Mouse (Mus musculus) gastrocnemius, postnatal 10 days (tissue): ENCODE results near the gene Fat3. TPM values are rescaled to one million over a fixed set of nuclear protein-coding genes. Genes with fewer than 3 reads are reported as not detected.

Source experiments
- DNase-seq: peaks from one replicate; pipeline ENCODE4 v3.0.0; 2021; ENCODE audit warnings: mixed read lengths
- total RNA-seq, 2 experiments: library from RNA; stranded (reverse); gene quantifications; 2 replicates each; pipeline ENCODE4 v1.2.3; 2021

The Fat3 gene
- total RNA-seq, 2 experiments from 2014 or later, result 2.5 to 4.5 TPM

DNA sequence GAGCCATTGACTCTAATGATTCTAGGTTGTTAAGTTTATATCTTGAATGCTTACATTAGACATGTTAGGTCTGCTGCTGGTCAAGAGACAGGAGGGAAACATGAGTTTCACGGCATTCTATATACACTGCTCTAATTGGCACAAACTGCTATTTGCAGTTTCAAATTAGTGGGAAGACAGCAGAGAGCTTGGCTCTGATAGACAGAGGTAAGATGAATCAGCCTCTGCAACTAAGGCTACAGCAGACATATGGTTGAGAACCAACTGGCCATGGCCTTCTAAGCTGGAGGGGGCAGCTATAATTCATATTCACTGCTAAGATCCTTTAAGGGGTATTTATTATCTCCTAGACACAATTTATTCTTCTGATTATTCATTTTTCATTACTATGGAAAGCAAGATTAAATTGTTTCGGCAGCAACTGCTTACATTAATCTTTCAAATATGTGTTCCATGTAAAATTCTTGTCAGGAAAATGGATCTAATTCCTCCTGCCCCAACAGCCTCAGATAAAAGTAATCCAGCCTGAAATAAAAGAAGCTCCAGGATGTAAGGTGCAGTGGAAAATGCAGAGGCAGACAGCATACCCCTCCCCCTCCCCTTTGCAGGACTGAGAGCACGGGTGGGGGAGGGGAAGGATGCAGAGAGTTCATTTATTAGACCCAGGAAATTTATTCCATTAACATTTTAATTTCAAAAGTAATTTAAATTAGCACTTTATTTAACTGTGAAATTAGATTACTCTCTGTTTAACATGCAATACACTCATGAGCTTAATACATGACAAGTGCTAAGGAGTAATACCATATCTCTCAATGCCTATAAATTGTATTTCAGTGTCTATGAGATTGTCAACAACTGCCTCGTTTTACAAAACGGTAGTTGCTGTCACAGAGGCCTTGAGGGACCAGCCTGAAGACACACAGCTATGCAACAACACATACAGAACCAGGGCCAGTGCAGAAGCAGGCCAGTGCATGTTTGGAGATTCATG lies 189.9 kb downstream of the Fat3 start:
- no peak for DNase-seq

DNA sequence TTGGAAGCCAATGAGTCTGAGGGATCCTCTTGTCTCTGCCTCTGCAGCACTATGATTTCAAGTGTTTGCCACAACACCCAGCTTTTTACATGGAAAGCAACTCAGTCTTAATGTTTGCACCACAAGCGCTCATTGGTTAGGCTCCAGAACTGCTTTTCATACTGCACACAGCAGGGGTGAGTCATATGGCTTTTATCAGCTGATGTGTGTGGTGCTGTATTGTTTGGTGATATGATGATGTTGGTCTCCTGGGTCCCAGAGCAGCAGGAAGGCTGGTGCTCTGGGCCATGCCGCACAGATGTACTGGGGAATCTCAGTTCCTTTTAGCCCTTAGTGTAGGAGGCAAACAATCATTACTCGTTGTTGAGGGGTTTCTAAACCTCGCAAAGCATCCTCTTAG lies 190.8 kb downstream of the Fat3 start:
- DNase-seq, result no peak

DNA sequence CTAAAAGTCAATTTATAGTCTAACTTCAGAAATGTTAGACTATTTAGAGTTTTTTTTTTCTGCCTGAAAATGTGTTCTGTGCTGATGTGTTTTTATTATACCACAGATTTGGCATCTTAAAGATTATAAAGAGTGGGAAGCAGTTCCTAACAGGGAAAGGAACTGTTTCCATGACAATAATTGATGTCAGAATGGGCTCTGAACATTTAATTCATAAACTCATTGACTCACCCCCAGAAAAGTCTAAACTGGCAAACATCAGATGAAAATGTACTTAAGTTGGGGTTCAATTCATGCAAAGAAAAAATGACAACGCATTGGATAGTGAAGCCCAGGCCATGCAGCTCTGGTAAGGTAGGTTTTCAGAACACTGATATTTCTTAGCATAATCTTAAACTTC lies 193.3 kb downstream of the Fat3 start:
- no peak for DNase-seq

DNA sequence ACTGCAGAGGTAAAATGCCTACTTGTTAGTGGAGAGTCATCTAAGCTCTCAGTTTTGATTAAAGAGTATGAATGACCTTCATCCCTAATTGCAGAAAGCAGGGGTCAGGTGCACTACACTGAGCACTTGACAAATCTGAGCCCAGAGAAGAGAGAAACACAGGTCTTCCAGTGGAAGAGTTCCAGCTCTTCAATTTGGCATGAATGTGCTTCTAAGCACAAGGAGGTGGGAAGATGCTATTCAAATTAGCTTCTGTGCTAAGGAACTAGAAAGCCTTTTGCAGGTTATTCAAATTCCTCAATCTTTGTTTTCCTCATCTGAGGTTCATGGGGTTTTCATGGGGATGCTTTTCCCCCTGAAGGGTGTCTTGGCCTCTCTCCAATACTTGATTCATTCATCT lies 194.9 kb downstream of the Fat3 start:
- DNase-seq, result no peak

DNA sequence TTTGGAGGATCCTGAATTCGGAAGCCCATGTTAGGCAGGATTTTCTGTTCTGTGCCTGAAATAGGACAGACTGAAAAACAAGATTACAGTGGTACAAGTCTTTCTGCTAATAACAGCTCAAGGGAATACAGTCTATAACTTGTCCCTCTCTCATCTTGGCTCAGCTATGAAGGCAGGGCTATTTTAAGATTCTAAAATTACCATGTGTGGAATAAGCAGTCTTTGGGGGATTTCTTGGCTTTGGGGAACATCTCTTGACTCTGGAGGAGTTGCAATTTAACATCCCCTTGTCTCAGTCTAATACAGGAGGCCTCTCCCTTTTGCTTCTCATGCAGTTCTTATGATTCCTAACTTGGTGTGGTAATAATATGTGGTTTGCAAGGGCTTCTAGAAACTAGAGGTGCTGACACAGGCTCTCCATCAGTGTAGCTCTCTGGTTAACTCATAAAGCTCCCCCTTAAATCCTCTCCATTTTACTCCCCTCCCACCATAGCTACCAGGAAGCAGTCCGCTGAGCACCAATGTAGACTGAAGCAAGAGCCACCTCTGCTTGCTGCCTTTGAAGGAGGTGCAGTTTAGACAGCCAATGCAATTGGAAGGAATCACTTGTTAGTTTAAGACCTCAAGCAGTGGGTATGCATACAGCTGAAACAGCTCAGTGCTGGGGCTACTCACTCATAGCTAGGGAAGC lies 195.5 kb downstream of the Fat3 start:
- no peak for DNase-seq

DNA sequence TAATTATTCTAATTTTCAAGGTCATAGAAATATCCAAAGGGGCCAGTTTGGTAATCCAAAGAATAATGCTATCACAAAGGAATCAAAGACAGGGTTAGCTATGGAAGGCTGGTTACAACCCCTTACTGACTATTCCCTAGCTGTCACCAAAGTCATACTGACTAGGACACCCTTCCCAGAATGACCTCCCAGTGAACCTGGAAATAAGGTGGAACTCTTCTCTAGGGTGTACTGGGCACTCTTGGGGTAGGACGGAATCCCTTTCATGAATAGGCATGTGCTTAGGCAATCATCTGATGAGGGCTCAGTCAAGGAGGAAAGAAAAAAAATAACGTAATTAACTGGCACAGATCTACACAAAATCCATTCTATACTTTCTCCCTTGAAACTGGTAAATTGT lies 196.1 kb downstream of the Fat3 start:
- no peak for DNase-seq

DNA sequence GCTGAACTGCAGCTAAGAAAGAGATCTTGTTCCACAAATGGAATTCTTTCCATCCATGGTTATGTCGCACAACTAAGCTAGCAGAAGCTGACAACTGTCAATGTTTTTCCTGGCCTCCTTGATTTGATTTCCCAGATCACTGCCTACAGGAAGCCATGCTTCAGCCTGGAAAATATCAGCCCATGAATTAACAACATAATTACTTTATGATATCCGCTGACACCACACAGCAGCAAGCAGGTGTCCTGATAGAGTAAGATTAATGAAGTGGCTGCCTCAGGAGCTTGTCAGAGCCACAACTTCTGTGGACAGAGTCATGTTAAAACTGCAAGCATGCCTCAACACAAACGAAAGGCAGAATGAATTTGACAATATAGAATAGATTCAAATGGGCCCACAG lies 198.6 kb downstream of the Fat3 start:
- no peak for DNase-seq

DNA sequence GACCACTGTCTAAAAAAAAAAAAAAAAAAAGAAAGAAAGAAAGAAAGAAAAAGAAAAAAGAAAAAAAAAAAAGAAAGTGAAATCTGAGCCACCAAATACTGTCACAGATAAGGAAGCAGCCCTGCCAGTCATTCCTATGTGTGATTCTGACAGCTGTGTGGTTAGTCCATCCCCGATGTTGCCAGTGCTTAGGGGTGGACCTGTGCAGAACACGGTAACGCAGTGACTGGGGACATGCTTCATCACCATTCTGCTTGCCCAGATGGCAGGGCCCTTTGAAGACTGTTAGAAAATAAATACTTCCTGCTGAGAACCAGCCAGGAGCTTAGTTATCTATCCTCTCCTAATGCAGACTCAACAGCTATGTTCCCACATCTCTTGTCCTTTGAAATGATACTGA lies 203.2 kb downstream of the Fat3 start:
- DNase-seq, result no peak

DNA sequence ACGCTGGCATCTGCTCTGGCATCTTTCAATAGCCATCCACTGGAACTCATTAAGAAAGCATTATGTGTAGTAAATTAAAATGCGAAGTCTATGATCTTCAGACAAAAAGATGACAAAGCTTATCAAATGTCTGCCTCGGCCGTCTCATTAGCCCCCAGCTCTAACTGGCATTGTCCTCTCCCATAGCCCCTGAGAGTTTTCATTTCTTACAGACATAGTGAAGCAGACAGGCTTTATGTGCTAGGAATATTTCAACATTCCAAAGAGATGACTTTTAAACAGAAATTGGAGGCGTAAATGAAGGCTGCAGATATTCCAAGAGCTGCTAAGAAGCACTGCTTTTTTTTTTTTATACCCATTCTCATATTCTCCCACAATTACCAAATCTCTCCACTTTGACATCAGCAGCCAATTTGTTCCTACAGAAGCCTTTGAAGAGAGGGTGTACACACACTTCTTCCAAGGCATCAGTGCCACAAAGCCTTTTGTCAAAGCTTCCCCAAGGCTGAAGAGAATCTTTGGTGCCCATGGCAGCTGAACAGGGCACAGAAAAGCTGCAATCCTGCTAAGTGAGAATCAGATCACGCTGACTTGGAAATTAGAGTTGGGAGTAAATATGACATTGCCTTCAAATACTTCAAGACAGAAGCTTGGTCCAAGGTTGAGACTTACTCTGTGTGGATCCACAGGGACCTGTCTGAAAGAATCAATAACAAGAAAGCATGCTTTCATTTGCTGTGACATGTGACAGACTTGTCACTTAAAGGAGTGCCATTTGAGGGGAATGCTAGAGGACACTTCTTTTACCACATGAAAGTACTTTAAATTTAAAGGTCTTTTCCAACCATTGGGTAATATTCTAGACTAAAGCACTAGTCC lies 206.9 kb downstream of the Fat3 start:
- no peak for DNase-seq

DNA sequence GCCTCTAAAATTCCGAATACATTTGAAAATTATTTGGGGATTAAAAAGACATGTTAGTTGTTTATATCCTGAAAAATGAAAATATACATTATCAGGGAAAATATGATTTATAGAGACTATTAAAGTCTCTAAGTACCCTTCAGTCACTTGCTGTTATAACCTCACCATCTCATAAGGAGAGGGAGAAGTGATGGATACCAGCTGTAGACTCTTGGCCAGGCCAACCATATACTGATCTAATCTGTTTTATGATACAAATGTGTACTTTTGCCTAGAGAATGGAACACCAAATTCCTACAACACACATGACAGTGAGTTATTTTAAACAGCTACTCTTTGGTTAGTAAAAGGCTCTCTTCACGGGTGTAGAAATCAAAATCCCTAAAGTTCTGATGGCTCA lies 208.6 kb downstream of the Fat3 start:
- no peak for DNase-seq

DNA sequence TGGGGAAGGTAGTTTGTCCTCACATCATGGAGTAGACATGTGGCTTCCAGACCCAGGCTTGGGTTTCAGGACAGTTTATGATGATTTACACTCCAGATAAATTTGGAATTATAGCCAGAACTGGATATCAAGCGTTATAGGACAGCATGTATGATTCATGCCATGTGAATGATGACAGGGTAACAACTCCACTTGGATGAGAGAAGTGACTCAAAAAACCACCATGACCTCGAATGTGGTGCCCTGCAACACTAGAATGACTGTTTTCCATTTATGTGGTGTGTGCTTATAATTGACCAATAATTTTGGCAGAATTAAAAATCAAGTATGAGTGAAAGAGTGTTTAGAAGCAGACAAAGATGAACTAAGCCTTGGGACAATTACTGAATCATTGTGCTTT lies 210.2 kb downstream of the Fat3 start:
- no peak for DNase-seq

DNA sequence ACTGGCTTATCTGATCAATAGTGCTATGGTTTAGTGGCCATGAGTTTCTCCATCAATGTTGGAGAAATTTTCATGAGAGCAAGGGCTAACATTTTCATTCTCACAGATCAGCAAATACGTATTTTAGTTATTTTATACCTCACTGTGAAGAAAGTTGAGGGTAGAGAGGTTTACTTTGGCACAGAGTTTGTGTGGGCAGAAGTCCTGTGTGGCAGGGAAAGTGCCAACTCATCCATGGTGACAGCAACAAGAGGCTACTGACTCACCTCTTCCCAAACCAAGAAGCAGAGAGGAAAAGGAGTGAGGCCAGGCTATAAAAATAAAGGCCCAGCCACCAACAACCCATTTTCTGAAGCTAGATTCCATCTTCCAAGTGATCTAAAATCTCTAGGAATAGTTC lies 218.1 kb downstream of the Fat3 start:
- DNase-seq, result no peak

DNA sequence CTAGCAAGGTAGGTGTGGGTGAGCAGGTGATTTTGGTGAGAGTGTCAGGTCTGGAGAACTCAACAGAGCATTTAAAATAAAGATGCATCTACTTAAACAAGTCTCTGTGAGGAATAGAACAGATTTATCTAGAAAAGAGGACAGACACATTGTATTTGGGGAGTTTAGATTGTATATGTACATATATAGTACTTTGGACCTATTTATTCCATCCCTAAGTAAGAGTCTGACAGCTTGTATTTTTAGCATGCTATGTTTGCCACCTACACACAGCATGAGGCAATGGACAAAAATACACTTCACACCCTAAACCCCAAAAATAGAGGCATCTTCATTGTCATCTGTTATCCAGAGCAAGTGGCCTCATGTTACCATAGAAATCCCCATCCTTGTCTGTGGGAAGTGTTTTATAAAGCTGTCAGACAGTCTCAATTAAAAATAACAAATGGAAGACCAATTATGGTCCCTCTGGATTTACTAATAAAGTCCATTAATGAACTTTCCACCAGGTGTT lies 218.7 kb downstream of the Fat3 start:
- DNase-seq, result no peak

DNA sequence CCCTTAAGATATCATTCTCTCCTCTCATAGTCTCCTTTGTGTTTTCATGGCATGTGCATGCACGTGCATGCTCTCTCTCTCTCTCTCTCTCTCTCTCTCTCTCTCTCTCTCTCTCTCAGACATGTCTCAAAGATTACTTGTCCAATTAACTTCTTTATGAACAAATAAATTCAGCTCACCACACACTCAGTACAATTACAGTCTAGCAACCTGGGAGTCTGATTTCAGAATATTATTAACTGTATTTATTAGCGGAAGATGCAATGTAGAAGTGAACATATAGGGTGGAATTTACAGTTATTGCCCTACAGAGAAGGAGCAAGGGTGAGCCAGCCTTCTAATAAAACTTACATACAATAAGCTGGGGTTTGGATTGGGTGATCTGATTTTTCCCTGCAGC lies 225.5 kb downstream of the Fat3 start:
- DNase-seq, result no peak

DNA sequence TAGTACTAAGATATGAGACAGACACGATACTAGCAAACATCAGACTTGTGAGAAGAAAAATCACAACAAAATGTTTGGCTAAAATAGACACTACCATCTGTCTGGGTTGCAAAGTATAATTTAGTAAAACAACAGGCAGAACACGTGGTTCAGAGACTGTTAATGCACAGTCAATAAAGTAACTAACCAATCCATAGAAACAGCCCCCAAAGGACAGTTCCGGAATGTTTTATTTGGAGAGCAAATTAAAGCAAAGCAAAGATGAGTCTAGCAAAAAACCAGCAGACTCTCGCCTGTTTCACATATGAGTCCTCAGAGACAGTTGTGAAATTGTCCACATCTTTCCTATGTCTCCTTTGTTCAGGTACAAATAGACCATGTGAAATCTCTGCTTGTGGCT lies 227.0 kb downstream of the Fat3 start:
- DNase-seq, result no peak

DNA sequence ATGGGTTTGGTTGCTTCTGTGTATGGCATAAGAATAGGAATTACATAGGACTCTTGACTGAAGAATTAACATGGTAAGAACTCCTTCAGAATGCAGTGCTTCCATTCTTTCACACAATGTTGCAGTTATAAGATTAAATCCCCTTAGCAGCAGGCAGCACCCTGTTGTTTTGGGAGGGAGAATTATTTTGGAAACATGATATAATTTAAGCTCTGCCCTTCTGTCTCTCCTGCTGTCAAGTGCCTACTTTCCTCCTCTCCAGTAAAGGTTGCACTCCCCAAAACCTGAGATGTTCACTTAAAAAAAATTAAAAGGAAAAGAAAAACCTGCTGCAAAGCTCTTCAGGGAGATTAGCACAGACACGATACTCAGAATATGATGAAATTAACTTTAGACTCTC lies 228.3 kb downstream of the Fat3 start:
- DNase-seq, result no peak

DNA sequence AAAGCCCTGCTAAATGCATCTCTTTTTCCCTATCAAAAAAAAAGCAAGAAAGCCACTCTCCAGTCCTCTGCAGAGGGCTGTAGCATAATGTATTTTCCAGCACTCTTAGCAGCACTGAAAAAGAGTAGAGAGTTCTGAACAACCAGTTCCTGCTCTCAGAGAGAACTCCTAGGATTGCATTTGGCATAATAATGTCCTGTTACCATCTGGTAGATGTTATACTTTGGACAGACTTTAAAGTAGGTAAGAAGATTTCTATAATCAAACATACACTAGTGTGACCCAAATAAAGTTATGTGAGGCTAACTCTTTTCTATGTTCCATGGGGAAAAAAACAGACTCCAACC lies 230.3 kb downstream of the Fat3 start:
- DNase-seq, result no peak

DNA sequence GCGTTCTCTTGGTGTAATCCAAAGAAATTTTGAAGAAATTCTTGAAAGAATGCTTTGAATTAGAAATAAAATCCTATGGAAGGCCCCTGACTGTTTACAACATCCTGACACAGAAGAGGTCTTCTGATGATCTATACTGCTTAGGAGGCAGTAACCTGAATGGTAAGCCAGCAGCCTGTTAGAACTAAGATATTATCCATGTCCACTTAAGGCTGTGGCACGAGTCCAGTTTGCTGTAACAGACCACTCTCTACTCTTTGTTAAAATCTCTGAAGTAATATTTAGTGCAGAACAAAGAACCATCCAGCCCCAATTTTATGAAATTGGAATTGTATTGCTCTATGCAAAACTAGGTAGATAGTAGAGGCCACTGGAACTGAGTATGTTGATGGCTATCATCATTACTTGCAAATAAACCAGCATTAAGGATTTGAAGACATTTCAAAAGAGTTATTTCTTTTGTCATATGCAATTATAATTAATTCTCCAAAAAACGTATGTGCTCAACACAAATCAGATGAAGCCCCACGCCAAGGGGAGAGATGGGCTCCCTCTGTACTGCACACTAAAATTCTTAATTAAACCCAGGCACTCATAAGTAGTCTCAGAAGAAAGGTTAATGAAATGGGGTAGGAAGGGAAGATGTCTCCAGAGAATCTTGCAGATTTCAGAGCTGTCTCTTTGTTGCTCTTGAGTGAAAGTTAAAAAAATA lies 230.9 kb downstream of the Fat3 start:
- no peak for DNase-seq

DNA sequence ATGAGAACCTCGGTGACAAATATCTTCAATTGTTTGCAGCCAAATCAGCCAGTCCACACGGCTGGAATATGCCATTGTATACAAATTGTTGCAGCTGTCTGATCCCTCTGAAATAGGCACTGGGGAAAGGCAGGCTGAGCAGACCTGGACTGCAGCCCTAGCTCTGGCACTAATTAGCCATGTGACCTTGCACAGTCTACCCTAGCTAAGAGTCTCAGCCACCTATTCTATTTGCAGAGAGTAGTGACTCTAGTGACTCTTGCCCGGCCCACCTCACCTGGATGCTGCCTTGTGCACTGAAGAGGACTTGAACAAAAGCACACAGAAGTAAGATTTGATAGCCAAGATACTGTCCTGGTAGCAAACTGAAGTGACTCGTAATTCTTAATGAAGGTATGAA lies 235.6 kb downstream of the Fat3 start:
- DNase-seq, result no peak

DNA sequence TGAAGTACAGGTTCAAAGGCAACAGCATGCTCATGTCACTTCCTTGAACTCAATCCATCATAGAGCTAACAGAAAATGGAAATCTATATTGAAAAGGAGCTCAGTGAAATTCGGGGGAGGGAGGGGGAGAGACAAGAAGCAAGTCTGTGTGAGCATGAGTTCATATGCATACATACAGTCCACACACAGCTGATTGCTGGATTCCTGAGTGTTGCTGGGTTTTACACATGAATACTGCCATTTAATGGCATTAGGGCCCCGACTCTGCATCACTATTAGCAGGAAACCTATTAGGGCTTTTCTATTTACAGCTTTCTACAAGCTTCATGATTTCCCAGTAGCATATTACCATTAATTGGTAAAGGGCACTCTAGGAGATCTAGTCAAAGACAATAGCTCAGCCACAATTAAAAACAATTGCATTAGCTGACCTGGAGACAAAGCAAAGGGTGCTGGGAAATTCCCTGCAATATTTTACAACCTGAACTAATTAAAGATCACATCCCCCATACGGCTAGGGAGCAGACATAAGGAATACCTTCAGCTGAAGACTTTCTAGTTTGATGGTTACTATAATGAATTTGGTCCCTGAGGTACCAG lies 243.7 kb downstream of the Fat3 start:
- DNase-seq, result no peak

DNA sequence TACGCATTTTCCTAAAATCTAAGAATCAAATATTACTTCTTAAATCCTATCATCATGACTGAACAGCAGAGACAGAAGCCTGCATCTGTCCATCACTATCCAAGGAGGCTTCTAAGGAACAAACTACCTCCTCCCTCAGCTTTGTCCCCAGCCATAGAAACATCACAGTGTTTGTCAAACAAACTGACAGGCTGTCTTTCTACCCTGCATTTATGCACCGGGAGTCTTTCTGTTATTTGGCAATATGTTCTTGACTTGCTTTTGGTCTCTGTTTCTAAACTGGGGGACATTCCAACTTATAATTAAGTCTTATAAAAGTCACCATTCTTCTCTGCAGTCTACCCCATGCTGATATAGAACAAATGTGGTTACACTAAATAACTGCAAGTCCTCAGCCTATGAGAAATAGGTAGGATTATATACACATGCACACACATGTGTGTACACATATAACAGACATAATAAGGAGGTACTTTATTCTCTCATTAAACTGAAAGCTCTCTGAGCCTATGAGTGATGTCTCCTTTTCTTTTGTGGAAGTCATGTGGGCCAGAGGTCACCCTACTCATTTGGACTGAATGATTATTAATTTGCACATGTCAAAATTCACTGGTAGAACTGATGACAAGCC lies 244.4 kb downstream of the Fat3 start:
- no peak for DNase-seq
